Mouse (Mus musculus): Measurements from ENCODE around the gene Tex19.1. TPM values are rescaled to one million over a fixed set of nuclear protein-coding genes. Genes with fewer than 3 reads are reported as not detected.

Tex19.1 gene
- polyA plus RNA-seq, 1 experiment from 2014 or later = not detected

DNA sequence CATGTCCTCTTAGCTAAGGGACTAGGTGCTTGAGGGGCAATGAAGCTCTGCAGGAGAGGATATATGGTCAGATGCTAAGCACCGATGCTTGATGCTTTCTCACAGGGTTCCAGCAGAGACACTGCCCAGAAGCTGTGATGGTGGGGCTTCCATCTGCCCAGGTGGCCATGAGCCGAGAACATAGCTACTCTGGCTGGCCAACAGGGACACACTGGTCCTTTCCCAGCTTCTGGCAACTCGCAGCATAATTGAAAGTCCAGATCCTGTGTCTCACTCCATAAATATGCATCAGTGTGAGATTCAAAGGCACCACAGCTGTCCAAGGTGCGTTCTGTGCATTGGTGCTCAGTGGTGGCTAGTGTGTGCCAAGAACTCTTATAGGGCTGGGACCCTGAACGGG is 27.3 kb downstream of the Tex19.1 start:
- H3K4me1 ChIP-seq (ENCODE audit: control insufficient read depth in 2 of 2, insufficient read depth in 2 of 2, low read length in 2 of 2) = peaks cover 0 to 2% of the 10 kb centered on the region in 2 experiments; a peak in 1 of 4 replicates
- H3K4me2 ChIP-seq (ENCODE audit: low read length) = no peak overlapping the region
- no peaks in the 10 kb centered on the region for H3K27me3 ChIP-seq (ENCODE audit: control insufficient read depth, insufficient read depth, low read length)
- 87% methylated on average over 5 of the region's 5 CpGs for WGBS
- no peak overlapping the region for H3K27ac ChIP-seq (replicated peaks in 1 of 2; ENCODE audit: control insufficient read depth in 1 of 2, insufficient read depth in 1 of 2, low read depth in 2 of 2, low read length in 2 of 2)
- no peaks in the 10 kb centered on the region for H3K9me3 ChIP-seq (ENCODE audit: control insufficient read depth, low read length)
- no peaks in the 10 kb centered on the region for H3K36me3 ChIP-seq (ENCODE audit: control insufficient read depth, insufficient read depth, low read length)
- no peak for ATAC-seq (ENCODE audit: insufficient number of reproducible peaks, insufficient read depth, low FRiP score, low read depth)
- H3K4me3 ChIP-seq (ENCODE audit: control insufficient read depth in 1 of 2, insufficient read depth in 1 of 2, low read depth in 1 of 2, low read length in 2 of 2) = no peak overlapping the region
- no peak overlapping the region for H3K9ac ChIP-seq (ENCODE audit: low read length)

DNA sequence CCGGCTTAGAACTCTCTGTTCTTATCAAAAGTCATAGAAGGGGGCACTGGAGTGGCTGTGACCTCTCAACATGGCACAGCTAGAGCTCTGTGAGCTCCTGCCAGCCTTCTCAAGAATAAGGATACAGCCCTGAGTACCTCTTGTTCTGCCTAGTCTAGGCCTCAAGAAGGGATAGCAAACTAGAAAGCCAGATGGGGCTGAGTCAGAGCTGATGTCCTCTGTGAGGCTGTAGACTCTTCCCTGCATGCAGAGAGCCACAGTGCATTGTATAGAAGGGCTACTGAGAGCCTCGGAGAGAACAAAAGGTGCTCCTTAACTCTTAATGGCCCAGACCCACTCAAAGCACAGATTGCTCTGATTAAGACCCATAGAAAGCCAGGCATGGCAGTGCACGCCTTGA is 28.3 kb downstream of the Tex19.1 start:
- no peaks in the 10 kb centered on the region for H3K9me3 ChIP-seq (ENCODE audit: control insufficient read depth, low read length)
- no peak overlapping the region for H3K4me2 ChIP-seq (ENCODE audit: low read length)
- no peak overlapping the region for H3K27ac ChIP-seq (replicated peaks in 1 of 2; ENCODE audit: control insufficient read depth in 1 of 2, insufficient read depth in 1 of 2, low read depth in 2 of 2, low read length in 2 of 2)
- H3K4me3 ChIP-seq (ENCODE audit: control insufficient read depth in 1 of 2, insufficient read depth in 1 of 2, low read depth in 1 of 2, low read length in 2 of 2) = no peak overlapping the region
- peaks cover 0 to 2% of the 10 kb centered on the region in 2 experiments; a peak in 1 of 4 replicates for H3K4me1 ChIP-seq (ENCODE audit: control insufficient read depth in 2 of 2, insufficient read depth in 2 of 2, low read length in 2 of 2)
- no peak overlapping the region for H3K9ac ChIP-seq (ENCODE audit: low read length)
- H3K36me3 ChIP-seq (ENCODE audit: control insufficient read depth, insufficient read depth, low read length) = no peaks in the 10 kb centered on the region
- WGBS = 49% methylated on average over 3 of the region's 3 CpGs
- H3K27me3 ChIP-seq (ENCODE audit: control insufficient read depth, insufficient read depth, low read length) = no peaks in the 10 kb centered on the region
- ATAC-seq (ENCODE audit: insufficient number of reproducible peaks, insufficient read depth, low FRiP score, low read depth) = no peak

DNA sequence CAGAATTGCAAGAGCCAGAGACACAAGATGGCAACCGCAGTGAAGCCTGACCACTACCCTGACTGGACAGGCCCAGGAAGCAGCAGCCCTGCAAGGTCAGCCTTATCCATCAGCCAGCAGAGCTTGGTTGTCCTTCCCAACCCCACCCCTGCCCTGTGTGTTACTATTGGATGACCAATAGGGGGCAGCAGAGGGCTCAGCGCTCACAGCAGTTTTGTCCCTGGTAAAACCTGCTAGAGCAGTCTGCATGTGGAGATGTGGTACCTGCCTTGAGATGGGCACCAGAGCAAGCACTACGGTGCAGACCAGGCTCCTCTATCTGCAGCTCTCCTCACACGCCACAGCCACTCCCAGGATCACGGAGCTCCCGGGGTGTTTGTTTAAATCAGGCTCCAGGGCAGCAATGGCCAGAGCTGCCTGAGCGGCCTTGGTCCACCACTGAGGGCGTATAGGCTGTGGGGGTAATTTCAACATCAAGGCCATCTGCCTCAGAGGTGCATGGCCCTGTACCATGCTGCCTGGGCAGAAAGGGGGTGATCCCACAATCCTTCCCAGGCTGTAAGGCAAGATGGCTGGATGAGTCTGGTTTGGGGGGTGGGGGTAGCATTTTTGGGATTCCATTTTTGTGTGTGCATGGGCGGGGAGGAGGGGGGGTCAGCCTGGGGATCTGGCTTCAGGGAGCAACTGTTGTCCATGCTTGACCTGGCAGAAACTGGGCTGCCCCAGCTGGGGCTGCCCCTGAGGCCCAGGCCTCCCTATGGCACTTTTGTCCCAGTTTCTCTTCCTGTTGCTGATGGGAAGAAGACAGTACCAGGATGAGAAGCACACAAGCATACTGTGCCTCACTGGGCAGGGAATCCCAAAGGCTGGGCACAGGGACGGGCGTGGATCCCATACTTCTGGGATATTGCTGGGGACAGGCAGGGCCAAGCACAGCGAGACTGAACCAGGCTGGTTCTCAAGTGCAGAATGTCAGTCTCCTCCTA is 30.6 kb downstream of the Tex19.1 start:
- Histone ChIP-seq H3K4me1 (ENCODE audit: control insufficient read depth in 2 of 2, insufficient read depth in 2 of 2, low read length in 2 of 2) (peaks cover 0 to 2% of the 10 kb centered on the region in 2 experiments; a peak in 1 of 4 replicates), H3K27me3 (ENCODE audit: control insufficient read depth, insufficient read depth, low read length) (no peaks in the 10 kb centered on the region), H3K36me3 (ENCODE audit: control insufficient read depth, insufficient read depth, low read length) (peaks cover under 1% of the 10 kb centered on the region; the same call in 1 of the 2 replicates), H3K9ac (ENCODE audit: low read length) (no peak overlapping the region), H3K27ac (replicated peaks in 1 of 2; ENCODE audit: control insufficient read depth in 1 of 2, insufficient read depth in 1 of 2, low read depth in 2 of 2, low read length in 2 of 2) (no peak overlapping the region), H3K4me2 (ENCODE audit: low read length) (no peak overlapping the region), H3K4me3 (ENCODE audit: control insufficient read depth in 1 of 2, insufficient read depth in 1 of 2, low read depth in 1 of 2, low read length in 2 of 2) (no peak overlapping the region), H3K9me3 (ENCODE audit: control insufficient read depth, low read length) (no peaks in the 10 kb centered on the region)
- ATAC-seq (ENCODE audit: insufficient number of reproducible peaks, insufficient read depth, low FRiP score, low read depth) = peak; percentile 44; the same call in 1 of the 2 replicates
- WGBS = 52% methylated on average over 12 of the region's 12 CpGs

- Histone ChIP-seq H3K9me3 (ENCODE audit: control insufficient read depth, low read length) (no peaks in the 10 kb centered on the region), H3K4me2 (ENCODE audit: low read length) (no peak overlapping the region), H3K36me3 (ENCODE audit: control insufficient read depth, insufficient read depth, low read length) (0 out of 2 replicates have a peak, but pooled peaks cover 6% of the 10 kb centered on the region), H3K9ac (ENCODE audit: low read length) (no peak overlapping the region), H3K27ac (replicated peaks in 1 of 2; ENCODE audit: control insufficient read depth in 1 of 2, insufficient read depth in 1 of 2, low read depth in 2 of 2, low read length in 2 of 2) (no peak overlapping the region), H3K4me3 (ENCODE audit: control insufficient read depth in 1 of 2, insufficient read depth in 1 of 2, low read depth in 1 of 2, low read length in 2 of 2) (no peak overlapping the region), H3K27me3 (ENCODE audit: control insufficient read depth, insufficient read depth, low read length) (no peaks in the 10 kb centered on the region), H3K4me1 (ENCODE audit: control insufficient read depth in 2 of 2, insufficient read depth in 2 of 2, low read length in 2 of 2) (no peaks in the 10 kb centered on the region)
- no peak for ATAC-seq (ENCODE audit: insufficient number of reproducible peaks, insufficient read depth, low FRiP score, low read depth)
- WGBS = 63% methylated on average over 3 of the region's 3 CpGs
These were observed 43.7 kb downstream of the Tex19.1 start for GRCm38 (mm10) chr11:121189681-121190080.

GRCm38 (mm10) chr11:121192742-121193141 is 46.8 kb downstream of the Tex19.1 start:
- H3K36me3 ChIP-seq (ENCODE audit: control insufficient read depth, insufficient read depth, low read length) = peaks cover 4% of the 10 kb centered on the region; the same call in 1 of the 2 replicates
- WGBS = 64% methylated on average over 2 of the region's 2 CpGs
- no peaks in the 10 kb centered on the region for H3K9me3 ChIP-seq (ENCODE audit: control insufficient read depth, low read length)
- no peak for ATAC-seq (ENCODE audit: insufficient number of reproducible peaks, insufficient read depth, low FRiP score, low read depth)
- no peak overlapping the region for H3K4me3 ChIP-seq (ENCODE audit: control insufficient read depth in 1 of 2, insufficient read depth in 1 of 2, low read depth in 1 of 2, low read length in 2 of 2)
- H3K9ac ChIP-seq (ENCODE audit: low read length) = no peak overlapping the region
- H3K27ac ChIP-seq (replicated peaks in 1 of 2; ENCODE audit: control insufficient read depth in 1 of 2, insufficient read depth in 1 of 2, low read depth in 2 of 2, low read length in 2 of 2) = no peak overlapping the region
- H3K4me1 ChIP-seq (ENCODE audit: control insufficient read depth in 2 of 2, insufficient read depth in 2 of 2, low read length in 2 of 2) = no peaks in the 10 kb centered on the region
- H3K27me3 ChIP-seq (ENCODE audit: control insufficient read depth, insufficient read depth, low read length) = no peaks in the 10 kb centered on the region
- no peak overlapping the region for H3K4me2 ChIP-seq (ENCODE audit: low read length)

DNA sequence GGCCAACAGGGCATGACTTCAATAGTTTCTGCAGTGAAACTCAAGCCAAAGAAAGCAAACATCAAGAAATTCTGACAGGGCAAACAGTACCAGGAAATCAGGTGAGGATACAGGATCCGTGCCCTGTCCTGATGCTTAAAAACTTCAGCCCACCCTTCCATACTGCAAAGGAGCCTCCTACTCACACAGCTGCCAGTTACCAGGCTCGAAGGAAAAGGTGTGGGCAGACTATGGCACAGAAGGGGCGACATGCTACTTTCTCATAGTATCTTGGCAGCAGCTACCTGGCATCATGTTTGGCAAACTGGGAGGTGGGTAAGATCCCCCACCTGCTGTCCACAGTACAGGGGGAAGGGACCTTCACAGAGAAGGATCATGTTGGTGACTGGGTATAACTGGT is 47.5 kb downstream of the Tex19.1 start:
- Histone ChIP-seq H3K9me3 (ENCODE audit: control insufficient read depth, low read length) (no peaks in the 10 kb centered on the region), H3K4me2 (ENCODE audit: low read length) (no peak overlapping the region), H3K4me1 (ENCODE audit: control insufficient read depth in 2 of 2, insufficient read depth in 2 of 2, low read length in 2 of 2) (no peaks in the 10 kb centered on the region), H3K27ac (replicated peaks in 1 of 2; ENCODE audit: control insufficient read depth in 1 of 2, insufficient read depth in 1 of 2, low read depth in 2 of 2, low read length in 2 of 2) (no peak overlapping the region), H3K4me3 (ENCODE audit: control insufficient read depth in 1 of 2, insufficient read depth in 1 of 2, low read depth in 1 of 2, low read length in 2 of 2) (no peak overlapping the region), H3K27me3 (ENCODE audit: control insufficient read depth, insufficient read depth, low read length) (no peaks in the 10 kb centered on the region), H3K36me3 (ENCODE audit: control insufficient read depth, insufficient read depth, low read length) (peaks cover 3% of the 10 kb centered on the region; the same call in 1 of the 2 replicates), H3K9ac (ENCODE audit: low read length) (no peak overlapping the region)
- ATAC-seq (ENCODE audit: insufficient number of reproducible peaks, insufficient read depth, low FRiP score, low read depth) = no peak
- 80% methylated on average over 3 of the region's 3 CpGs for WGBS

Measured in heart, embryonic 14.5 days (tissue).